Mouse (Mus musculus) gastrocnemius, postnatal 4 days (tissue): ENCODE data around the gene Cbx8. TPM values are rescaled to one million over a fixed set of nuclear protein-coding genes. Genes with fewer than 3 reads are reported as not detected.

Experiments used
- DNase-seq, 2 experiments: peaks; one replicate each; pipeline ENCODE4 v3.0.0; 2021 to 2022; ENCODE audit warnings: low spot score in 2 of 2, mixed read lengths in 2 of 2
- long read RNA-seq, 2 experiments: library from polyadenylated mRNA; stranded (forward); transcript quantifications; one replicate each; pipeline ENCODE4 v2.0.0; 2021
- total RNA-seq, 2 experiments: library from RNA; stranded (reverse); gene quantifications; 2 replicates each; pipeline ENCODE4 v1.2.3; 2021

Cbx8 gene
- total RNA-seq, result 1 to 10 TPM; 4.6 to 5.3 TPM
- long read RNA-seq, experiment 1, transcript Cbx8-201 (5 exons, 3,580 nt), result major isoform, 5 of 6 reads
- long read RNA-seq, experiment 1, partial matches to known transcripts, result 0 of 6 reads
- long read RNA-seq, experiment 1, other reads (novel, unspliced or antisense), result 1 of 6 reads
- long read RNA-seq, experiment 2, transcript Cbx8-201 (5 exons, 3,580 nt), result major isoform, 6 of 8 reads
- long read RNA-seq, experiment 2, partial matches to known transcripts, result 2 of 8 reads
- long read RNA-seq, experiment 2, other reads (novel, unspliced or antisense), result 0 of 8 reads

DNA sequence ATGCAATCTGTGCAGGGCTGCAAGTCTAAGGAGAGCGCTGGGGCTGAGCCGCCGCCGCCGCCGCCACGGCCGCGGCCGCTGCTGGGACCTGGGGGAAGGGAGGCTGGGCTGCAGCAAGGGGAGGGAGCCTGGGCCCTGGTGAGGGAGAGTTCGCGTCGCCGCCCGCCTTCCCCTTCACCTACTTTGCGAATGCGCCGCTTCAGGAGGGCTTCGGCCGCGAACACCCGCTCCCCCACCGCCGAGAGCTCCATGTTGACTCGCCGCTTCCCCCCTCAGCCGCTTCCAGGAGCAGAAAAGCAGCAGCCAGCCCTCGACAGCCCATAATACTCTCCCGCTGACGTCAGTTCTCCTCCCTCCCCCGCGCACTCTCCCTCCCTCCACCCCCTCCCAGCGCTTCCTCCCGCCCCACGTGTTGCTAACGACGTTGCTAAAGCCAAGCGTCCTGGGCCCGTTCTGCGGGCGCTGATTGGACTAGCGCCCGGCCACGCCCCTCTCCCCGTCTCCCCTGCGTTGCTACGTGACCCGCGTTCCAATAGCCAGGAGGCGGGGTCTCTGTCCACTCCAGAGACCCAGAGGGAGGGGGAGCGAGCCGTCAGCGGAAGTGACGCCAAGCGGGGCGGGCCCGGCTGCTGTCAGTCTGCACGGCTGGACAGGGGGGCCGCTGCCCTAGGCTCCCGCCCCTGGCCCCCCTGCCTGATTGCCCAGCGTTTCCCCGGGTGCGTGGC is at the start of gene Cbx8:
Gene Cbx8, minus strand, starts transcription at position 370 of the 725 bp plus-strand sequence.
- DNase-seq, result peak; percentile 97 to 99

- peak in 1 of 2 experiments; percentile 31 for DNase-seq
Measured at GRCm38 (mm10) chr11:119090076-119090960, 49.5 kb upstream of the Cbx8 start.

DNA sequence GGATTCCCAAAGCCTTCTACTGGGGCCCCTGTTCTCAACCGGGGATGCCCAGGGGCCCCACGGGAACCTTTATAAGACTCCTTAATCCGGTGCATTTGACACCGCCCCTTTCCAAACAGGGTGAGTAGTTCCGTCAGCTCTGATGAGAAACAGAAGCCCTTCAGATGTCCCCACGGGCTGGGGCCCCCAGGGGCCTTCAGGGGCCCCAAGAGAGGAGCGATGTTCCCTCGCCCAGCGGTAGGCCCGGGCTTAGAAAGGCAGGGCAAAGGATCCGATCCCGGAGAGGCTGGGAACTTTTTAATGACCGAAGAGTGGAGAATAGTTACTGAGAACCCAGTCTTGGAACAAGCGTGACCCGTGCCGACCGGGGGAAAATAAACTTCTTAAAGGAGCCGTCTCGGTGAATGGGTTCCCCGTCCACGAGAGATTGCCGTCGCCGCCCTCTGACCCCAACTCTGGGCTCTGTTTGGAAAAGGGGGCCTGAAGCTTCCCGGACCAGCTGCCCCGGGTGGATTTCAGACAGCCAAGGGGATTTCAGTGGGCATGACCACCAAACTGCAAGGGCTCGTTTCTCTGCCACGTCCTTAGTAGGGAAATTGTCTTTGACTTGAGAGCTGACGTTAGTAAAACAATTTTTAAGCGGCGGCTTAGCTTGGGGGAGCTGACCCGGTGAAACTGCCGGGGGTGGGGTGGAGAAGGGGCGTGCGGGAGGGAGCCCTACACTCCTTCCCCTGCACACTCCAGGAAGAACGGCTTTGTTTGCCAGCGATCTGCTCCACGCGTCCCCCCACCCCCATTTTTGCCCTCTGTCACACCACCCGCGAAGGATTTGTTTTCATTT is 48.7 kb upstream of the Cbx8 start:
- no peak for DNase-seq

- peak in 1 of 2 experiments; percentile 39 for DNase-seq
Measured at GRCm38 (mm10) chr11:119088391-119089234, 47.8 kb upstream of the Cbx8 start.

GRCm38 (mm10) chr11:119087301-119088082 is 46.7 kb upstream of the Cbx8 start:
- DNase-seq, result no peak

DNA sequence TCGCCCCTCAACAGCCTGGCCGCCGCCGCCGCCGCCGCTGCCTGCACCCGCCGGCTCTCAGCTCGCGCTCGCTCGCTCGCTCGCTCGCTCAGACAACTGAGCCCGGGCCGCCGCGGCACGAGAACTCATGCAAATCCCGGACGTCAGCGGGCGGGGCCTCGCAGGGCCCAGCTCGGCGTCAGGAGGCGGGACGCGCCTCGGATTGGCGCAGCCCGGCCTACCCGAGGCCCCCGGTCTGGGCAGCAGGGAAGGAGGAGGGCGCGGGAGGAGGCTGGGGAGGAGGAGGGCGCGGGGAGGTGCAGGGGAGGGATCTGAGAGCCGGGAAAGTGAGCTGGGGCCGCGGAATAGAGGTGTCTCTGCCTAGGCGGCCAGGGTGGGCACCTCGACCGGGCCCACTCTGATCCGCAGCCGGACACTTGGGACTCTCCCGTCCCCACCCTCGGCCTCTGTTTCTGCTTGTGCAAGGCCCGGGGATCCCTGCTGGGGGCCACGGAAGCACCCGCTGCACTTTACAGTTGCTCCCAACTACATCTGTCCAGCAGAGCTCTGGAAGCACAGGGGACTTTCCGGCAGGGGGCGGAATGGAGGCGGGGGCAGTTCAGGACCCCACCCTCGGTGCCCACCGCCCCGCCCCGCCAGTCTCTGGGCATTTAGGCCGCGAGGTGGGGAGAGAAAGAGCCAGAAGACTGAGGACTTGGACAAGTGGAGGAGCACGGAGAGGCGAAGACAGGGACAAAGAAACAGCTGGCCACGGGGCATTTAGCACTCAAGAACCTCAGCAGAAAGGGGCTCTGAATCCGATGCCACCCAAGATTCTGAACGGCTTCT is 45.6 kb upstream of the Cbx8 start, which contains the start of gene Cbx4:
Gene Cbx4, minus strand, starts transcription at position 78 of the 828 bp plus-strand sequence.
- DNase-seq, result peak; percentile 86 to 92

- DNase-seq, result peak; percentile 46 to 75
Measured at GRCm38 (mm10) chr11:119085279-119086062, 44.7 kb upstream of the Cbx8 start.

GRCm38 (mm10) chr11:119084446-119085278 is 43.9 kb upstream of the Cbx8 start:
- peak in 1 of 2 experiments; percentile 57 for DNase-seq

DNA sequence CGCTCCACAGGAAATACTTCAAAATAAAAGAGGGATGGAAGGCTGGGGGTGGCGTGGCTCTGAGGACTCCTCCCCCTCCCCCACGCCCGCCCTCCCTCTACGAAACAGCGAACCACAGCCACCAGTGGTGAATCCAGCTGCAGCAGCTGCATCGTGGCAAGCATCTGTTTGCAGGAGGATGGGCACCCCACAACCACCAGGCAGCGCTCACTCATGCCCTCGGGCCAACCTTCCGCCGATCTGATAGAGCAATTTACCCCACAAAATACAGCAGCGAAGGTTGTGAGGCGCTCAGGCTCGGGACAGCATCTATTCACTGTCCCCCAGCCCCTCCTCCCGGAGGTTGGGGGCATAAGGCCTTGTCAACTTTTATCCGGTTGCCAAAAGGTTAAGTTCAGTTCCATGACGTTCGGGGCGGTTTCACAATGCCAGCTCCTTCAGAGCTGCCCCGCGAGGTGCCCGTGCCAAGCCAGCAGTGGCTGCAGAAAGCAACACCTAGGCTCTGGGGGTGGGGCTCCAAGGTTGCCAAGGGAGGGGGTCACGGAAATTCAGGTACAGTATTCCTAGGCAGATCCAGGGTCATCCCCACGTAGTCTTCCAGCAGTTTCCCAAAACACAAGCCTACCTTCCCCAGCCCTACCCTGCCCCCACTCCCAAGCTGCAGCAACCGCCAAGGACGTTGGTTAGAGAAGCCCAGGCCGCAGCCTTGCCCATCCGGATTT is 43.1 kb upstream of the Cbx8 start:
- DNase-seq, result peak in 1 of 2 experiments; percentile 38

- DNase-seq, result no peak
Measured at GRCm38 (mm10) chr11:119082638-119083599, 42.1 kb upstream of the Cbx8 start.

DNA sequence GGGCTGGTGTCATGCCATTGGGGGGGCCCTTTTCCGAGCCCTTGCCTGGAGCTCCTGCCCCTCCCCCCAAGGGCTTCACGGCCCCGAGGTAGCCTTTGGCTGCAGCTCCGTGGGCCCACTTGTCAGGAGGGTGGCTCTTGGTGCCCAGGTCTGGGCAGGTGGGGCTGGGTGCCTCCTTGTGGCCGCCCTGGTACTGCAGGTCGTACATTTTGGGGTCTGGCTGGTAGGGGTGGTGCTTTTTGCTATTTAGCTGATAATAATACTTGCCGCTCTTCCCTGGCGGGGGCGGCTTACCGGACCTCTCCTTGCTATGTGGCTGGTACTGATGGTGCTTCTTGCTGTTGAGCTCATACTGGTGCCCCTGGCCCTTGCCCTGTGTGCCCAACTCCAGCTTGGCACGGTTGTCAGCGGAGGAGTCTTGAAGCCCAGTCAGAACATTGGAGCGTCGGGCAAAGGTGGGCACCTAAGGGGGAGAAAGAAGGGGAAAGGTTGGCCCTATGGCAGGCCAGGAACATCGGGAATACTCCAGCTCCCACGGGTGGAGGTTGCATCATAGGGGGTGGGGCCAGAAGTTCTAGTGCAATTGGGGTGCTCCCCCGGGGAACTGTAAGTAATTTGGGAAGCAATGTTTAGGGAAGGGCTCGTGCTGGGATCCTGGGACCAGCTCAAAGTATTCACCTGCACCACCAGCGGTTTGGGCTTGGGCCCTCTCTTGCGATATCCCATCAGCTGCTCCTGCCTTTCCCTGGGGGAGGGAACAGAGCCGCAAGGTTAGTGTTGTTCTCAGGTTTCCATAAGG is 41.3 kb upstream of the Cbx8 start:
- peak in 1 of 2 experiments; percentile 39 for DNase-seq

GRCm38 (mm10) chr11:119081148-119081838 is 40.5 kb upstream of the Cbx8 start:
- DNase-seq, result no peak
